Mouse (Mus musculus) layer of hippocampus, adult 9-11 months (tissue): ENCODE measurements around the gene Gmeb1.
A peak's percentile ranks its signal among the peaks of the same experiment; 100 is the strongest.
"Not testable (repeated sequence)": the region's sequence is repeated elsewhere in the genome, so short reads cannot be mapped to it uniquely, and the experiment has no call there.

Experiments used
- DNase-seq: peaks from one replicate; pipeline ENCODE4 v3.0.0; 2022

Gene Gmeb1

GRCm38 (mm10) chr4:132261514-132262357 lies at the start of gene Gmeb1:
Gene Gmeb1, minus strand, starts transcription at chr4:132261602.
- DNase-seq: peak; percentile 75

- DNase-seq: peak; percentile 48
Measured at GRCm38 (mm10) chr4:132309849-132310472, 48.6 kb upstream of the Gmeb1 start.

- no peak for DNase-seq
Measured at GRCm38 (mm10) chr4:132309140-132309848, 47.9 kb upstream of the Gmeb1 start.

GRCm38 (mm10) chr4:132308437-132309139 lies 47.2 kb upstream of the Gmeb1 start:
- DNase-seq: peak; percentile 95

GRCm38 (mm10) chr4:132306004-132306403 lies 44.6 kb upstream of the Gmeb1 start:
- DNase-seq: peak; percentile 26

GRCm38 (mm10) chr4:132305276-132305675 lies 43.9 kb upstream of the Gmeb1 start:
- no peak for DNase-seq

GRCm38 (mm10) chr4:132303484-132303883 lies 42.1 kb upstream of the Gmeb1 start:
- not testable (repeated sequence) for DNase-seq

- DNase-seq: peak; percentile 58
Measured at GRCm38 (mm10) chr4:132302939-132303479, 41.6 kb upstream of the Gmeb1 start, which contains the start of gene Rab42. Gene Rab42, minus strand, starts transcription at chr4:132303385.

GRCm38 (mm10) chr4:132301965-132302938 lies 40.9 kb upstream of the Gmeb1 start:
- DNase-seq: no peak

GRCm38 (mm10) chr4:132301486-132301885 lies 40.1 kb upstream of the Gmeb1 start:
- no peak for DNase-seq

- no peak for DNase-seq
Measured at GRCm38 (mm10) chr4:132299849-132300248, 38.4 kb upstream of the Gmeb1 start.

GRCm38 (mm10) chr4:132295696-132296390 lies 34.4 kb upstream of the Gmeb1 start:
- DNase-seq: no peak

- no peak for DNase-seq
Measured at GRCm38 (mm10) chr4:132293682-132294240, 32.4 kb upstream of the Gmeb1 start.

GRCm38 (mm10) chr4:132292988-132293387 lies 31.6 kb upstream of the Gmeb1 start:
- DNase-seq: peak; percentile 34

- no peak for DNase-seq
Measured at GRCm38 (mm10) chr4:132291624-132292335, 30.4 kb upstream of the Gmeb1 start.

GRCm38 (mm10) chr4:132291056-132291455 lies 29.7 kb upstream of the Gmeb1 start:
- DNase-seq: no peak

- DNase-seq: not testable (repeated sequence)
Measured at GRCm38 (mm10) chr4:132288840-132289239, 27.4 kb upstream of the Gmeb1 start.

GRCm38 (mm10) chr4:132275949-132276348 lies 14.5 kb upstream of the Gmeb1 start:
- no peak for DNase-seq

- peak; percentile 94 for DNase-seq
Measured at GRCm38 (mm10) chr4:132274156-132274862, 12.9 kb upstream of the Gmeb1 start, which contains the start of gene Taf12. Gene Taf12, plus strand, starts transcription at chr4:132274375.
